Mouse (Mus musculus): ENCODE measurements at regions not wholly inside any gene's neighbourhood (a gene's known extent, or its start where the extent isn't known, plus 50 kb on each side); places are given as distances from the start of the nearest gene placed in this dataset.

DNA sequence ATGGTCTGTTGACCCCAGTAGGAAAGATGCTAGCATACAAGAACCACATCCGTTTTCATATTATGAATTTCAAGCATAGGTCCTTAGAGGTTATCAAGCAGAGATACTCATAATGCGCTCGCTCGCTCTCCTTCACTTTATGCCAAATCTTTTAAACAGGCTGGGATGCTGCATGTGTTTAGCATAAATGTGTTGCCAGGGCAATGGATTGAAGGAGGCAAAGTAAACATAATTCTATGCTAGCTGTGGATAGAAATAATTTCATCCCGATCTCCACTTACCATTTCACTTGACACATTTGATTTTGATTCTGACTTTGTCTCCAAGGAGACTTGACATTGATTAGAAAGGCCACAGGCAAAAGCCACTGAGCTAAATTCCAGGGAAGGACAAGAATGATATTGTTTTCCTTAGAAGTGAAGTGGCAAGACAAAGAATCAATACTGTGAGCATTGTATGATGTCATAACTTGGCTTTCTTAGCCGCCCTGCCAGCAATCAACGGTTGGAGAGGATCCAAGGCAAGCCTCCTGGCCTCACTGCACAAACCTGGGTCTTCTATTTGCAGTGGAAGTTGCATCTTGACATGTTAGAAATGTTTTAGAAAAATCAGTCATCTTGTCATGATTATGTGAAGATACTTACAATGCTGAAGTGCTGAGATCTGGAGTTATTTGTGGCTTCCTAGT lies 217.3 kb upstream of the Arglu1 start:
- no peak for TF ChIP-seq CTCF (IDR thresholded peaks at IDR 0.05; ENCODE audit: low read depth)
- TF ChIP-seq EP300 (IDR thresholded peaks at IDR 0.05; ENCODE audit: low read depth) = no peak
